Mouse (Mus musculus): ENCODE measurements at regions not wholly inside any gene's neighbourhood (a gene's known extent, or its start where the extent isn't known, plus 50 kb on each side); places are given as distances from the start of the nearest gene placed in this dataset.
A peak's percentile ranks its signal among the peaks of the same experiment; 100 is the strongest.

GRCm38 (mm10) chr2:168842261-168842740 lies 74.6 kb upstream of the Sall4 start:
- Histone ChIP-seq H3K27ac (no peak overlapping the region), H3K27me3 (replicated peaks) (peaks cover 5% of the 10 kb centered on the region)

GRCm38 (mm10) chr2:168841713-168842045 lies 73.9 kb upstream of the Sall4 start:
- ATAC-seq (ENCODE audit: low FRiP score, low read depth): no peak
- Histone ChIP-seq H3K4me3 (no peak overlapping the region), H3K36me3 (no peaks in the 10 kb centered on the region), H3K27ac (no peak overlapping the region), H3K4me1 (peaks cover 34% of the 10 kb centered on the region), H3K27me3 (replicated peaks) (peaks cover 5% of the 10 kb centered on the region), H3K9me3 (no peaks in the 10 kb centered on the region), H3K4me2 (replicated peaks) (peak overlapping the region; percentile 42), H3K9ac (no peak overlapping the region)
- 3% methylated on average over 11 of the region's 11 CpGs for WGBS

More at GRCm38 (mm10) chr2:168842261-168842740, 74.6 kb upstream of the Sall4 start:
- no peak for ATAC-seq (ENCODE audit: low FRiP score, low read depth)
- no peaks in the 10 kb centered on the region for H3K36me3 ChIP-seq
- H3K4me2 ChIP-seq (replicated peaks): peak overlapping the region; percentile 42
- no peak overlapping the region for H3K4me3 ChIP-seq
- H3K4me1 ChIP-seq: peaks cover 30% of the 10 kb centered on the region
- WGBS: 17% methylated on average over 15 of the region's 15 CpGs
- H3K9ac ChIP-seq: no peak overlapping the region
- H3K9me3 ChIP-seq: no peaks in the 10 kb centered on the region

- H3K27me3 ChIP-seq (replicated peaks): peaks cover 5% of the 10 kb centered on the region
- H3K9me3 ChIP-seq: no peaks in the 10 kb centered on the region
- peak overlapping the region; percentile 42 for H3K4me2 ChIP-seq (replicated peaks)
- 5% methylated on average over 19 of the region's 19 CpGs for WGBS
- ATAC-seq (ENCODE audit: low FRiP score, low read depth): no peak
- peaks cover 34% of the 10 kb centered on the region for H3K4me1 ChIP-seq
- no peak overlapping the region for H3K9ac ChIP-seq
- H3K27ac ChIP-seq: no peak overlapping the region
- no peak overlapping the region for H3K4me3 ChIP-seq
- no peaks in the 10 kb centered on the region for H3K36me3 ChIP-seq
Measured at GRCm38 (mm10) chr2:168840853-168841712, 73.3 kb upstream of the Sall4 start.

DNA sequence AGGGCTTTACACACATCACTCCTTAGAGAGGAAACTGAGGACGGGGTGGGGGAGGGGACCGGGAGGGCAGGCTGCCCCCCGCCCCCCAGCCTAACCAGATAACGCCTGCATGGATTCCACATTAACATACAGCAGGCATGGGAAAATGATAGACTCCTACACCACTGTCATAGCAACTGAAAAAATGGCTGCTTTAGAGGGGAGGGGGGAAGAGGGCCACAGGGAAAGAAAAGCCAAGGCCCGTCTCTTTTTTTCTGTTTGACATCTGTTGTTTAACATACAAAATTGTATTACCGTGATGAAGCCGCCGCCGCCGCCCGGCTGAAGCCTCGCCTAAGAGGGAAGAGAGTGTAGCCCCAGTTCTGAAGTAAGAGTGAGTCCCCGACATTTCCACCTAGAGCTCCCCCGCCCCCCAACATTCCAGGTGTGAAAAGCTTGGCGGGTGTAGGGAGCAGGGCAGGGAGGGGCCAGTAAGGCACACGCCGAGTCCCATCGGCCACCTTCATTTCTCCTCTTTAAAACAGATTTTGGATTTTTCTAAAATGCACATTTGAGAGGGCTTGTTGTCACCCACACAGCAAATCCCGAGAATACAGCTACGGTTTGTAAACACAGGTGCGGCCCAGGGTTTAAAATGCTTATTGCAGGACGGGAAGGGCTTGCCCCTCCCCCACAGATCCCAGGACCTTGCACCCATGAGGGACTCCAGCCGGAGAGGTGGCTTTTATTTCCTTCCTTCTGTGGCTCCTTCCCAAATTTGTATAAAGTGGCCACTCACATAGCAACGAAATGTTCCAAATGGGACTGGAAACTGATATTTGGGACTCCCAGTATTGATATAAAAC lies 72.3 kb upstream of the Sall4 start:
- H3K4me2 ChIP-seq (replicated peaks): peak overlapping the region; percentile 57
- no peaks in the 10 kb centered on the region for H3K9me3 ChIP-seq
- 0 out of 2 replicates have a peak overlapping the region, but pooled peaks have one; percentile 17 for H3K9ac ChIP-seq
- no peak overlapping the region for H3K4me3 ChIP-seq
- H3K36me3 ChIP-seq: no peaks in the 10 kb centered on the region
- ATAC-seq (ENCODE audit: low FRiP score, low read depth): peak; percentile 59; the same call in 1 of the 2 replicates
- peaks cover 34% of the 10 kb centered on the region for H3K4me1 ChIP-seq
- H3K27ac ChIP-seq: no peak overlapping the region
- peaks cover 5% of the 10 kb centered on the region for H3K27me3 ChIP-seq (replicated peaks)
- WGBS: 2% methylated on average over 24 of the region's 24 CpGs

DNA sequence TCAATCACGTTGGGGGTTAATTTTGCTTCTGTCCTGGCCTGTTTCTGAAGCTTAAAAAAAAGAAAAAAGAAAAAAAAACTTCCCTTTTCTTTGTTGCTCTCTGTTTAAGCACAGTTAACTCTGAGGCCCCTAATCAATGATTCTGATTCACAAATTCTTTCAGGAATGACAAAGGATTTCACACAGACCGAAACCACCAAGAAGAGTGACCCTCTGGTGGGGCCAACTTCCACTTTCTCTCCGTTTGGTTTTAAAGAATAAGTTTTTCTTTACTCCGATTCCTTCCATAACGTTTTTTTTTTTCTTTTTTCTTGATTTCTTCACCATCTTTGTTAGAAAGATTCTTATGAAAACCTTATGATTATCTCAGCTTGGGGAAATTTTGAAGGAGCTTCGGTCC lies 71.5 kb upstream of the Sall4 start:
- Histone ChIP-seq H3K9ac (0 out of 2 replicates have a peak overlapping the region, but pooled peaks have one; percentile 17), H3K36me3 (no peaks in the 10 kb centered on the region), H3K27me3 (replicated peaks) (peaks cover 5% of the 10 kb centered on the region), H3K27ac (no peak overlapping the region), H3K4me1 (peaks cover 34% of the 10 kb centered on the region), H3K4me2 (replicated peaks) (peak overlapping the region; percentile 57), H3K4me3 (no peak overlapping the region), H3K9me3 (no peaks in the 10 kb centered on the region)
- WGBS: 6% methylated on average over 6 of the region's 6 CpGs
- no peak for ATAC-seq (ENCODE audit: low FRiP score, low read depth)

DNA sequence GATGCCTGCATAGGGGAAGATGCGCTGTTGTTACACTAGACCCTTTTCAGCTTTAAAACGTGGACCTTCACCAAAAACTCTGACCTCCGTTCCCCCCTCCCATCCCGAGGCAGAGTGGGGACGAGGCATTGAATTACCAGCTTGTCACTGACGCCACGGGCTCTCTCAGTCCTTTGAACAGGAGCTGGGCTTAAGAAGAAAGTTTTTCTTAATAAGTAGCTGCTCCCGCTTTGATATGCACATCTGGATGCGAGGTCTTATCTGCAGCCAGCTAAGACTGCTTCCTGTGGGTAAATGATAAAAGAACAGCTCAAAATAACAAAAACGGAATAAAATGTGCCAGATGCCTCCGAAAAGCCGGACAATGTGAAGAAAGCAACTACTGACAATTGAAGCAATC lies 70.9 kb upstream of the Sall4 start:
- Histone ChIP-seq H3K4me1 (peaks cover 34% of the 10 kb centered on the region), H3K9me3 (no peaks in the 10 kb centered on the region), H3K4me2 (replicated peaks) (peak overlapping the region; percentile 57), H3K36me3 (no peaks in the 10 kb centered on the region), H3K4me3 (no peak overlapping the region), H3K9ac (no peak overlapping the region), H3K27me3 (replicated peaks) (peaks cover 5% of the 10 kb centered on the region), H3K27ac (no peak overlapping the region)
- ATAC-seq (ENCODE audit: low FRiP score, low read depth): no peak
- 4% methylated on average over 12 of the region's 12 CpGs for WGBS

- Histone ChIP-seq H3K27me3 (replicated peaks) (peaks cover 5% of the 10 kb centered on the region), H3K4me2 (replicated peaks) (peak overlapping the region; percentile 57; the same call in 1 of the 2 replicates), H3K4me3 (no peak overlapping the region), H3K4me1 (peaks cover 34% of the 10 kb centered on the region), H3K36me3 (no peaks in the 10 kb centered on the region), H3K9ac (no peak overlapping the region), H3K9me3 (no peaks in the 10 kb centered on the region), H3K27ac (no peak overlapping the region)
- ATAC-seq (ENCODE audit: low FRiP score, low read depth): no peak
- WGBS: 25% methylated on average over 5 of the region's 5 CpGs
Measured at GRCm38 (mm10) chr2:168837951-168838570, 70.3 kb upstream of the Sall4 start.

GRCm38 (mm10) chr2:168834771-168835170 lies 67.0 kb upstream of the Sall4 start:
- WGBS: 95% methylated on average over 3 of the region's 3 CpGs
- H3K9me3 ChIP-seq: no peaks in the 10 kb centered on the region
- H3K36me3 ChIP-seq: no peaks in the 10 kb centered on the region
- no peak overlapping the region for H3K4me3 ChIP-seq
- H3K27me3 ChIP-seq (replicated peaks): no peaks in the 10 kb centered on the region
- peaks cover 25% of the 10 kb centered on the region for H3K4me1 ChIP-seq
- ATAC-seq (ENCODE audit: low FRiP score, low read depth): no peak
- no peak overlapping the region for H3K27ac ChIP-seq
- no peak overlapping the region for H3K4me2 ChIP-seq (replicated peaks)
- H3K9ac ChIP-seq: no peak overlapping the region

DNA sequence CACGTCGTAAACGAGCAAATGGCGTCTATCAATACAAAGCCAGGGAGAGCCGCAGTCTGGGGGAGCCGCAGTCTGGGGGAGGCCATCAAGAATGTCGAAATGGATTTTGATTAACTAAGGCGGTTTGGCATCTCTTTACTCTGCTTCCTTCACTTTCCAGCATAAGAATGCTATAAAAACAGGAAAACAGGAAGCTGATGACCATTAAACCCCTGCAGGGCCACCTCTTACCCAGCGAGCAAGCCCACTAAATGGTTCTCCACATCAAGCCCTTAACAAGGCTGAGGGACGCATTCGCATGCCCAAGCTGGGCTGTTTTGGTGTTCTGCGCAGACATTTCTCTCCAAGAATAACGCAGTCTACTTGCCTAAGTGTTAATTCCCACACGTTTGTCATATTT lies 64.0 kb upstream of the Sall4 start:
- no peak overlapping the region for H3K4me3 ChIP-seq
- 0 out of 2 replicates have a peak, but pooled peaks cover 5% of the 10 kb centered on the region for H3K4me1 ChIP-seq
- H3K4me2 ChIP-seq (replicated peaks): peak overlapping the region; percentile 25; the same call in 1 of the 2 replicates
- ATAC-seq (ENCODE audit: low FRiP score, low read depth): no peak
- no peak overlapping the region for H3K9ac ChIP-seq
- 14% methylated on average over 14 of the region's 14 CpGs for WGBS
- H3K9me3 ChIP-seq: no peaks in the 10 kb centered on the region
- H3K36me3 ChIP-seq: no peaks in the 10 kb centered on the region
- no peak overlapping the region for H3K27ac ChIP-seq
- no peaks in the 10 kb centered on the region for H3K27me3 ChIP-seq (replicated peaks)

DNA sequence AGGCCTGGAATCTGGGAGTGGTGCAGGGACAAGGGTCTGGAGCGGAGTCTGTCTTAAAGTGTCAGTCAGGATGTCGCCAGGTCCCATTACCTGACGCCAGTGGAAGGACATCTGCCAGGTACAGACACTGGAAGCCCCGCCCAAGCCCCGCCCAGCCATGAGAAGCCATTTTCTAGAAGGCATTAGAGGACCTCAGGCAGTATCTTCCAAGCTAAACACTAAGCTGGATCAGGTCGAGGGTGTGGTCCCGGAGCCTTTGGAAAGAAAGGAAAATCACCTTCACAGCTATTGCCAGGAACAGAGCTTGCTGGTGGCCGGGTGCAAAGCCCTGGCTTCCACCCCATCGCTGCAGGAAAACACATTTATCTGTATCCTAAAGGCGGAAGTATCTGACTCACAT lies 52.9 kb upstream of the Sall4 start:
- H3K36me3 ChIP-seq: no peaks in the 10 kb centered on the region
- no peaks in the 10 kb centered on the region for H3K4me1 ChIP-seq
- H3K27me3 ChIP-seq (replicated peaks): 0 out of 2 replicates have a peak, but pooled peaks cover 3% of the 10 kb centered on the region
- H3K9me3 ChIP-seq: no peaks in the 10 kb centered on the region
- no peak overlapping the region for H3K9ac ChIP-seq
- no peak for ATAC-seq (ENCODE audit: low FRiP score, low read depth)
- H3K4me3 ChIP-seq: no peak overlapping the region
- 77% methylated on average over 10 of the region's 10 CpGs for WGBS
- no peak overlapping the region for H3K27ac ChIP-seq
- no peak overlapping the region for H3K4me2 ChIP-seq (replicated peaks)
